Mouse (Mus musculus) MEL (cell line): Measurements from ENCODE around the gene Fndc8.

Experiments used
- CTCF ChIP-seq, 3 experiments: IDR thresholded peaks in 2 of 3; conservative IDR thresholded peaks in 1 of 3; 2 replicates each; pipeline ENCODE4 v1.5.1; 2011 to 2012; ENCODE audit warnings: low read length in 3 of 3, low read depth in 2 of 3, mild to moderate bottlenecking in 2 of 3, improper control_type of control experiment in 1 of 3, inconsistent platforms in 1 of 3, mixed read lengths in 1 of 3, moderate library complexity in 1 of 3; ENCODE audit not compliant: control insufficient read depth in 1 of 3, insufficient read depth in 1 of 3, poor library complexity in 1 of 3, severe bottlenecking in 1 of 3
- E2F4 ChIP-seq: IDR thresholded peaks from 2 replicates; pipeline ENCODE4 v1.6.1; 2011; ENCODE audit warnings: low read depth, low read length, improper control_type of control experiment, borderline replicate concordance
- ELF1 ChIP-seq: IDR thresholded peaks from 2 replicates; pipeline ENCODE4 v1.6.1; 2014; ENCODE audit warnings: low read depth, mild to moderate bottlenecking, inconsistent platforms, low read length, improper control_type of control experiment, moderate library complexity
- GATA1 ChIP-seq: IDR thresholded peaks from 2 replicates; pipeline ENCODE4 v1.6.1; 2011; ENCODE audit warnings: low read depth, low read length, improper control_type of control experiment
- MAFK ChIP-seq: IDR thresholded peaks from 2 replicates; pipeline ENCODE4 v1.6.1; 2011; ENCODE audit warnings: low read depth, mild to moderate bottlenecking, low read length, improper control_type of control experiment, borderline replicate concordance
- MAX ChIP-seq: IDR thresholded peaks from 2 replicates; pipeline ENCODE4 v1.6.1; 2011; ENCODE audit warnings: low read length, improper control_type of control experiment
- MEF2A ChIP-seq: IDR thresholded peaks from 2 replicates; pipeline ENCODE4 v1.6.1; 2014; ENCODE audit warnings: low read depth, mild to moderate bottlenecking, inconsistent platforms, low read length, improper control_type of control experiment; ENCODE audit not compliant: poor library complexity, insufficient replicate concordance, severe bottlenecking; ENCODE audit errors: extremely low read depth
- POLR2A ChIP-seq, 2 experiments: IDR thresholded peaks; 2 replicates each; pipeline ENCODE4 v1.6.1; 2011 to 2012; ENCODE audit warnings: low read length in 2 of 2, mild to moderate bottlenecking in 2 of 2, control low read depth in 1 of 2, improper control_type of control experiment in 1 of 2, low read depth in 1 of 2, moderate library complexity in 1 of 2; ENCODE audit not compliant: control insufficient read depth in 1 of 2, insufficient read depth in 1 of 2, poor library complexity in 1 of 2
- RCOR1 ChIP-seq: IDR thresholded peaks from 2 replicates; pipeline ENCODE4 v1.6.1; 2012; ENCODE audit warnings: low read depth, mild to moderate bottlenecking, inconsistent platforms, low read length, improper control_type of control experiment
- UBTF ChIP-seq: IDR thresholded peaks from 2 replicates; pipeline ENCODE4 v1.6.1; 2012; ENCODE audit warnings: low read depth, mild to moderate bottlenecking, inconsistent platforms, low read length, improper control_type of control experiment, moderate library complexity, borderline replicate concordance; ENCODE audit not compliant: insufficient read depth
- USF1 ChIP-seq: IDR thresholded peaks from 2 replicates; pipeline ENCODE4 v1.6.1; 2014; ENCODE audit warnings: low read depth, mild to moderate bottlenecking, inconsistent platforms, low read length, improper control_type of control experiment, moderate library complexity
- ZNF384 ChIP-seq: IDR thresholded peaks from 2 replicates; pipeline ENCODE4 v1.6.1; 2012; ENCODE audit warnings: low read depth, mild to moderate bottlenecking, inconsistent platforms, low read length, improper control_type of control experiment

- TF ChIP-seq MAFK (no peak), CTCF (IDR thresholded peaks at IDR 0.05 in 2 of 3, conservative IDR thresholded peaks at IDR 0.05 in 1 of 3; ENCODE audit: control insufficient read depth in 1 of 3, insufficient read depth in 1 of 3, low read depth in 2 of 3, low read length in 3 of 3, poor library complexity in 1 of 3, severe bottlenecking in 1 of 3) (no peak), POLR2A (IDR thresholded peaks at IDR 0.05; ENCODE audit: control insufficient read depth in 1 of 2, insufficient read depth in 1 of 2, low read depth in 1 of 2, low read length in 2 of 2, poor library complexity in 1 of 2) (no peak), UBTF (no peak), RCOR1 (no peak), MEF2A (no peak), GATA1 (no peak), ELF1 (no peak), E2F4 (no peak), ZNF384 (no peak), MAX (no peak), USF1 (no peak)
These were observed 34.5 kb upstream of the Fndc8 start for GRCm38 (mm10) chr11:82857307-82857848.
